Mouse (Mus musculus) intestine, postnatal 0 days (tissue): ENCODE results near the gene Celf2. TPM values are rescaled to one million over a fixed set of nuclear protein-coding genes. Genes with fewer than 3 reads are reported as not detected.

Source experiments
- ATAC-seq: fragments of 200-750 bp; cut with Nextera tagmentation; 2 replicates; pipeline ENCODE4 v1.8.0; 2017; ENCODE audit warnings: mild to moderate bottlenecking, moderate TSS enrichment, moderate library complexity
- H3K27ac ChIP-seq: fragments of 300-500 bp; sonication (generic); 2 replicates; pipeline ENCODE4 v1.5.1; 2014; ENCODE audit warnings: mild to moderate bottlenecking, low read depth, low read length, moderate library complexity
- H3K27me3 ChIP-seq: fragments of 300-500 bp; sonication (generic); replicated peaks from 2 replicates; pipeline ENCODE4 v1.6.1; 2014; ENCODE audit warnings: low read length, mixed read lengths; ENCODE audit not compliant: control insufficient read depth, insufficient read depth
- H3K36me3 ChIP-seq: fragments of 300-500 bp; sonication (generic); 2 replicates; pipeline ENCODE4 v1.6.1; 2014; ENCODE audit warnings: mild to moderate bottlenecking, moderate library complexity; ENCODE audit not compliant: control insufficient read depth, insufficient read depth
- H3K4me1 ChIP-seq: fragments of 300-500 bp; sonication (generic); replicated peaks from 2 replicates; pipeline ENCODE4 v1.6.1; 2014; ENCODE audit warnings: antibody characterized with exemption, low read length, mixed read lengths; ENCODE audit not compliant: control insufficient read depth, insufficient read depth
- H3K4me2 ChIP-seq: fragments of 300-500 bp; sonication (generic); replicated peaks from 2 replicates; pipeline ENCODE4 v1.6.1; 2014; ENCODE audit warnings: low read depth, mild to moderate bottlenecking, moderate library complexity
- H3K4me3 ChIP-seq: fragments of 300-500 bp; sonication (generic); 2 replicates; pipeline ENCODE4 v1.5.1; 2014; ENCODE audit warnings: low read depth, low read length
- H3K9ac ChIP-seq: fragments of 300-500 bp; sonication (generic); 2 replicates; pipeline ENCODE4 v1.6.1; 2014; ENCODE audit warnings: mild to moderate bottlenecking, low read depth, low read length
- H3K9me3 ChIP-seq: fragments of 300-500 bp; sonication (generic); 2 replicates; pipeline ENCODE4 v1.6.1; 2016; ENCODE audit warnings: mixed run types; ENCODE audit not compliant: control insufficient read depth
- CTCF ChIP-seq: sonication (generic); IDR thresholded peaks from 2 replicates; pipeline ENCODE4 v1.5.1; 2016; ENCODE audit warnings: low read depth, mild to moderate bottlenecking, control low read depth, antibody characterized with exemption, moderate library complexity
- WGBS: fragments of 180-500 bp; shearing (Covaris S2); extraction: QIAGEN DNeasy Blood & Tissue Kit; methylation state at CpG from one replicate; pipeline ENCODE4 v1.1.7; 2014; 5-methylcytosine and 5-hydroxymethylcytosine counted together
- polyA plus RNA-seq: library from polyadenylated mRNA; unstranded; fragments of >200 nt; fragmentation: Nextera tagmentation; extraction: Ambion mirVana; gene quantifications from 2 replicates; pipeline ENCODE4 v1.2.1, GENCODE M21; 2015

The Celf2 gene
- polyA plus RNA-seq, 1 experiment from 2014 or later = 16.8 TPM

DNA sequence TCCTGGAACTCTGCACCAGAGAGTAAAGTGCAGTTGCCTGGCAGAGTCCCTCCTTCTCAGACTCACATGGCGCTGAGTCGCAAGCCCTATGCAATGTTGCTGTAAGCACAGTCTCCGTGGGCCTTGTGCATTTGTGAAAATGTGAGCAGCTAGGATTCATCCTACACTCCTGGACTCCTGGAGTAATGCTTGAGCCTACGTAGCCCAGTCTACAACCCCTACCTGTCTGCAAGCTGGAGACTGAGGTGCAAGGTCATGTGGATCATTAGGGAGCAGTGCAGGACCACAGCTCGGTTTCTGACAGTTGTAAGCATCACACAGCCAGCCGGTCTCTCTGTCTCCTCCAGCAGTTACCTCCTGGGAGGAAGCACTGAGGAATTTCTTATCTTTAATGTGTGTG, 1019.3 kb downstream of the Celf2 start:
- ATAC-seq = no peak
- H3K4me1 ChIP-seq = no peaks in the 10 kb centered on the region
- H3K4me3 ChIP-seq = no peak overlapping the region
- TF ChIP-seq CTCF = no peak
- no peaks in the 10 kb centered on the region for H3K36me3 ChIP-seq
- H3K27ac ChIP-seq = no peak overlapping the region
- H3K9ac ChIP-seq = no peak overlapping the region
- no peaks in the 10 kb centered on the region for H3K9me3 ChIP-seq
- H3K27me3 ChIP-seq = no peaks in the 10 kb centered on the region
- no peak overlapping the region for H3K4me2 ChIP-seq
- WGBS = 84% methylated on average over 6 of the region's 6 CpGs
